Mouse (Mus musculus) common myeloid progenitor, adult 5-6 weeks (primary cell): ENCODE results near the gene Nudt4. TPM values are rescaled to one million over a fixed set of nuclear protein-coding genes. Genes with fewer than 3 reads are reported as not detected.

Source experiments
- ATAC-seq: replicated peaks from 2 replicates; pipeline ENCODE4 v1.8.0; 2016; ENCODE audit warnings: low read depth, mild to moderate bottlenecking, moderate TSS enrichment, inconsistent platforms; ENCODE audit not compliant: poor library complexity, severe bottlenecking
- total RNA-seq: library from RNA; stranded (forward); fragments of 200-1000, 187-1606 nt; gene quantifications from 2 replicates; pipeline ENCODE4 v1.2.3, GENCODE M21; 2017

Nudt4 gene
- total RNA-seq: 42.8 and 54.6 TPM in 2 replicates

DNA sequence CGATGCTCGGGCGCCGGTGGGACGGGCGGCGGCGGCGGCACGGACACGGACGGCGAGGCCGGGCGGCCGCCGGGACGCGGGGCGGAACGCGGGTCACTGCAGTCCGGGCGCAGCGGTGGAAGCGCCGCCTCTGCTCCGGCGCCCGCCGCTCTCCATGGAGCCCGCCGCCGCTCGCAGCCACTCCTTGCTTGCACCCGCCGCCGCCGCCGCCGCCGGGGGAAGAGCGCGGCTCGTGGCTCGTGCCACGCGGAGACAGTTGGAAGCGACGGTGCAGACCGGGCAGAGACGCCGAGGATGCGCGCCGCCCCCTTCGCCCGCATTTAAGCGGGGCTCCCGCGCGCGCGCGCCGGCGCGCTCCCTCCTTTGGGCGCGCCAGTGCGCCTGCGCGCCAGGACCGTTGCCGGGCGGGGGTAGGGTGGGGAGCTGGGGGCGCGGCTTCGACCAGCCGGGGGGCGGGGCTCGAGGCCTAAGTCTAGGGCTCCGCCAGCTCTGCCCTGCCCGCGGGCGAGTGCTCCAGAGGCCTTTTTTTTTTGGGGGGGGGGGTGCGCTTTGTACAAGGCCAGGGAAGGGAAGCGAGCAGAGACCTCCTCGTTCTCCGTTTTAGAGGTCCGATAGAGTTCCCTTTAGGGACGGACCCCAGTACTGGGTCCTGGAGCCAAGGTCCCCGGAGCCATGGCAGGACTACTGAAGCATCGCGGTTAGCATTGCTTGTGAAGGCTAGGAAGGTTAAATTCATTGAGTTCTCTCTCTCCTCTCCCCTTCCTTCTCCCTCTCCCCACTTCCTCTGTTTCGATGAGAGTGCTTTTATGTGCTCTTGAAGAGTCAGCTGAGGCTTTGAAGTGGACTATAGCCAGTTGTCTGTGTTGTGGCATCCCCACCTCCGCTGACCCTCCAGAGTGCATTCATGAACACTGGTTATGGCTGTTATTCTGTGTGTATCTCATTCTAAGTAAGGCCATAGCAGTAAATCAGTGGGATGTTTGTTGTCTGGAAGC is at the start of gene Nudt4:
Gene Nudt4, minus strand, starts transcription at position 296 of the 995 bp plus-strand sequence.
- peak; percentile 50 for ATAC-seq

DNA sequence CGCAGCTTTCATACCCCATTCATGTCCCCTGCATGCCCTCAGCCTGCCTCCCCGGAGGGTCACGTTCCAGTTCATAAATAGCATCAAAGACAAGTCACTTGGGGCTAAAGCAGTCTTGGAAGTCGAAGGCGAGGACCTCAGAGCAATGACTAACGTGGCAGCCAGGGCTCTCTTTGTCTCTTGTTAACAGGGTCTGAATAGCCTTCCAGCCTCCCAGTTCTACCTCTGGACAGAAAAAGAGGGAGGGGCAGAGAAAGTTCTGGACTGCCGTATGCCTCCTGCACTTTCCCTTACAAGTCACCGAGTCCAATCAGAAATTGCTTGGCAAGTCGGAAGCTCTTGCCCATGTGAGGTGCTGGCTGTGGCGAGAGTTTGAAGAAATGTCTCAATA is 47.4 kb upstream of the Nudt4 start:
- no peak for ATAC-seq

- ATAC-seq: no peak
These were observed 46.9 kb upstream of the Nudt4 start for GRCm38 (mm10) chr10:95610666-95611330.

- ATAC-seq: peak; percentile 94
These were observed 41.1 kb upstream of the Nudt4 start for GRCm38 (mm10) chr10:95604979-95605613.

DNA sequence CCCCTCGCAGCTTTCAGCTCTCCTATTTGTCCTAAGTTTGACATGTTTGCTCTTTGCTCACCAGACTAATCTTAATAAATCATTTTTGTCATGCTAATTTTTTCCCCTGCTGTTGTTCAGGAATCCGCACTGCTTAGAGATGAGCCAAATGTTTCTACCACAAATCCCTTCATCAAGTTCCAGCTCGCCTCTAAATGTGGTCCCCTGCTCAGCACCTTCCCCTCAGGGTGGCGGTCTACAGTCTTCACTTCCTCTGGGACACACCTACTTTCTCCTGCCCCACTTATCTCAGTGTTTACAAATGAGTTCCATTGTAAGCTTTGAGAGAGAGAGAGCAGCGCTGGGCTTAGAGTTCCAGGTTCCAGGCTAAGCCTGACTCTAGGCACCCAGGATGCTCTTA is 36.6 kb upstream of the Nudt4 start:
- no peak for ATAC-seq

- no peak for ATAC-seq
These were observed 35.8 kb upstream of the Nudt4 start for GRCm38 (mm10) chr10:95599740-95600139.

DNA sequence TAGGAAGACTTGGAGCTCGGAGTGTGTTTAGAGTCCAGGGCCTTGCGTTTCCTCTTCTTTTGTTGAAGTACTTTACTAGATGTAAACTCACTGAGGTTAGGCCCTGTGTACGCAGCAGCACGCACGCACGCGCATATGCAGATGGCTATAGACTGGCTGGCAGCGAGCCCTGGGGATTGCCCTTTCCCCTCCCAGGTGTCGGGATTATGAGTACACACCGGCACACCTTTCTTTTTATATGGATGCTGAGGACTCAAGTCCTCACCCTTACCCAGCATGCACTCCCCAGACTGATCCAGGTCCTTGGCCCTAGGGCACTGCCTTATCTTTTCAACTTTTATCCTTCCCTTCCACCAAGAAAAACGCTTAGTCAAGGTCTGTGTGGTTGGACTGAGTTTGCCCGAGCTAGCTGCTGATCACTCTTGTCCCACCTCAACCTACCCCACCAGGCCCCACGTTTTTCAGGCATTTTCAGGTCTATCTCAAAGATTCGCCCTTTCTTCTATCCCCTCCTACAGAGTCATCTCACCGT is 34.2 kb upstream of the Nudt4 start:
- no peak for ATAC-seq

GRCm38 (mm10) chr10:95595852-95596639 is 32.1 kb upstream of the Nudt4 start:
- ATAC-seq: no peak

- ATAC-seq: no peak
These were observed 30.5 kb upstream of the Nudt4 start for GRCm38 (mm10) chr10:95594414-95594813.

DNA sequence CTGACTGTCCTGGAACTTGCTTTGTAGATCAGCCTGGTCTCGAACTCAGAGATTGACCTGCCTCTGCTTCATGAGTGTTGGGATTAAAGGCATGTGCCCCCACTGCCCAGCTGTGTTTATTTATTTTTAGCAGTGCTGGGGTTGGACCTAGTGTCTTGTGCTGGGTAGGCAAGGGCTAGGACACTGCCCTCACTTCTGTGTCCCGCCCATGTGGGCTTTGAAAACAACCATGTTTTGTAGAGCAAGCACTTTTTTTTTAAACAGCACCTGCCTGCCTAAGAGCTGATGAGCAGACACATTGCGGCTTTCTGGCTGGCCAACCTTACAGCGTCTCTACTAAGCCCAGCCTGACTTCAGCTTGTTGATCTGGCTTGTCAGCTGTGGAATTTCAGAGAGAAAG is 27.3 kb upstream of the Nudt4 start:
- ATAC-seq: no peak

DNA sequence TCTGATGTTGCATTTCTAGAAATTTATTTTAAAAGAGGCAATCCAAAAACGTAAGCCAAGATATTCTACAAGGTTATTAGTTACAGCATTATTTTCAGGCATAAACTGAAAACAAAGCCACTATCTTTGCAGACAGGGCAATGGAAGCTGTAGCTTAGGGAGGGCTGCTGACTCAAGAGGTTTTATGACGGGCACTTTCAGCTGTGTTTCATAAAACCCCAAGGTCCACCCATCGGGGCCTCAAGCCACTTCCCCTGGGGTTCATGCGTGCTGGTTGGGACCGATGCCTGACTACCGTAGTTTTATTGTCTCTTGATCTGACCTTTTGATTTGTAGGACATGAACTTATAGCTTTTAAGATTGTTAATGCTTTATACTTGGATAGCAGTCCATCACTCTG is 26.2 kb upstream of the Nudt4 start:
- peak; percentile 47; the same call in 1 of the 2 replicates for ATAC-seq

DNA sequence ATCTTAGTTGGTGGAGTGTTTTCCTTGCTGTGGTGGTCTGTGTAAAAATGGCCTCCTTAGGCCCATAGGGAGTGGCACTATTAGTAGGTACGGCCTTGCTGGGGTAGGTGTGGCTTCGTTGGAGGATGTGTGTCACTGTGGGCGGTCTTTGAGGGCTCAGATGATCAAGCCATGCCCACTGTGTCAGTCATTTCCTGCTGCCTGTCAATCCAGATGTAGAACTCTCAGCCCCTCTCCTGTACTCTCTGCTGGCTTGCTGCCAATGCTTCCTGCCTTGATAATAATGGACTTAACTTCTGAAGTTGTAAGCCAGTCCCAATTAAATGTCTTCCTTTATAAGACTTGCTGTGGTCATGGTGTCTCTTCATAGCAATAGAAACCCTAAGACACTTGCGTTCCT is 25.2 kb upstream of the Nudt4 start:
- ATAC-seq: no peak

GRCm38 (mm10) chr10:95587509-95588220 is 23.7 kb upstream of the Nudt4 start:
- ATAC-seq: peak; percentile 60; the same call in 1 of the 2 replicates

GRCm38 (mm10) chr10:95585554-95585953 is 21.6 kb upstream of the Nudt4 start:
- no peak for ATAC-seq

DNA sequence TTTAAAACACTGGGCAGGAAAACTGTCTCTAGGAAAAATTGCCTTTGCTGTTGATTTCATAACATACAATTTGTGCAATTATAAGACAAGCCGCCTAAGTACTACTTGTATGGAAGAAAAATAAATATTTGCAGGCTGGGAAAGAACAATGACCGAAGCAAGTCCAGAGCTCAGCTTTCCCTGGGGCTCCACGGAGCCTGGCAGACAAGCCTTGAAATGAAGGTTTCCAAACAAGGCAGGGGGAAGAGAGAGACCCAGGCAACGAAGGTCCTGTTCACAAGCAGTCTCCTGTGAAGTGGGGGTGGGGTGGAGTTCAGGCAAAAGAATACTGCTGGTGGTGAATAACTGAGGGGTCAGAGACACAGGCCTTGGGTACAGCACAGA is 13.6 kb upstream of the Nudt4 start:
- ATAC-seq: no peak

GRCm38 (mm10) chr10:95576876-95577566 is 13.1 kb upstream of the Nudt4 start:
- no peak for ATAC-seq

- ATAC-seq: no peak
These were observed 12.0 kb upstream of the Nudt4 start for GRCm38 (mm10) chr10:95575839-95576380.

DNA sequence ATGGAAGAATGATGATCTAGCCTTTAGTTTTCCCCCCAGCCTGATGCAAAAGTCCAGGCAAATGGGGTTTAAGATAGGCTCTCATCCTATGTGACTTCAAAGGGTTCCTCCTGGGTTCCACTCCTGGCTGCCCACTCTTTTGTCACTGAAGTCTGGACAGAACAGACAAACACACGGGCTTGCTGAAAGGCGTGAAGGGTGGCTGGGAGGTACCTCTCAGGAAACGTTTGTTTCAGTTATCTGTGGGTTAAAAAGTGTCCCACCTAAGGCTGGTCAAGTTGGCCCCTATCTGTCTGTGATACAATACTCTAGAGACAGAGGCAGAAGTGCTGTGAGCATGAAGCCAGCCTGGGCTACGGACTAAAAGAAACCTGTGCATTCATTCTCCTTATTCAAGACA is 11.0 kb upstream of the Nudt4 start:
- no peak for ATAC-seq
